Mouse (Mus musculus): ENCODE results near the gene Ccdc127.
A peak's percentile ranks its signal among the peaks of the same experiment; 100 is the strongest.

Ccdc127 gene

DNA sequence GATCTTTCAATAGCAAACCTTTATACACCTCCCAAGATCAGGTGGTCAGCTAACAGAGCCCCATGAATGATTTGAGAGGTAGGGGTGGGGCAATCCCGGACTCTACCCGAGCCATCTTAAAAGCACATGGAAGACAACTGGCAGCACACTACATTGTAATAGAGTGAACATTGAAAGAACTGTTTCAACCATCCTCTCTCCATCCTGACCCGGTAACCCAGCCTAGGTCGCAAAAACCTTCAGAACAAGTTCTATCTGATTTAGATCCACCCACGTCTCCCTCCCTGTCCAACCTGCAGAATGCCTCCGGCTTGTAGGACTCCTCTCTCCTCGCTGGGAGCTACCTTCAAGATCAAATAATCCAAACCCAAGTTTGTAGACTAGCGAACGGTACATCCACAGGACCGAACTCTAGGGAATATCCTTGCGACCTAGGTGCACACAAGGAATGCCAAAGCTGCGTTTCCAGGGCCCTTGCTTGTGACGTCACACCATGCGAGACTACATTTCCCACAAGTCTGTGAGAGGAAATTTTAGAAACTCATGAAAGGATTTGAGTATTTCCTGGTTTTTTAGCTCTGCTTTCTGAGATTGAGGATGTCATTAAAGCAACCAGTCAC is 40.4 kb downstream of the Ccdc127 start, which contains the start of gene Zfp72:
TSS of gene Zfp72 (minus strand) at position 466 of the 620 bp plus-strand sequence.
- DNase-seq (ENCODE audit: low spot score), result peak; percentile 50

DNA sequence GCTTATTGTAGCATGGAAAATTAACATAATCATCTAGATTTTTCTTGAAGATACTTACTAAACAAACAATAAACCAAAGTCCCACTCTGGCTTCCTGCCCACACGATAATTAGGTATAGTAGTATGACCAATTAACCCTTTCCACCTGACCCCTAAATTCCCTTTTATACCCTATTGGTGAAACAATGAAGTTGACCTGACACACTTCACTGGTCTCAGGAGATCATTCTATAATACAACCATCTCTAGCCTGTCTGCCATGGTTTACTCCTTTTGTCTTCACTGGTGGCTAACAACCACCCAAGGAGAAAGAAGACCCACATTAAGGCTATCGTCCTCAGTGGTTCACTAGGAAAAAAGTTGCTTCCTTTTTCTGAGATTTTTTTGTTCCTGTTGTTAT is 41.0 kb downstream of the Ccdc127 start:
- no peak for DNase-seq (ENCODE audit: low spot score)

DNA sequence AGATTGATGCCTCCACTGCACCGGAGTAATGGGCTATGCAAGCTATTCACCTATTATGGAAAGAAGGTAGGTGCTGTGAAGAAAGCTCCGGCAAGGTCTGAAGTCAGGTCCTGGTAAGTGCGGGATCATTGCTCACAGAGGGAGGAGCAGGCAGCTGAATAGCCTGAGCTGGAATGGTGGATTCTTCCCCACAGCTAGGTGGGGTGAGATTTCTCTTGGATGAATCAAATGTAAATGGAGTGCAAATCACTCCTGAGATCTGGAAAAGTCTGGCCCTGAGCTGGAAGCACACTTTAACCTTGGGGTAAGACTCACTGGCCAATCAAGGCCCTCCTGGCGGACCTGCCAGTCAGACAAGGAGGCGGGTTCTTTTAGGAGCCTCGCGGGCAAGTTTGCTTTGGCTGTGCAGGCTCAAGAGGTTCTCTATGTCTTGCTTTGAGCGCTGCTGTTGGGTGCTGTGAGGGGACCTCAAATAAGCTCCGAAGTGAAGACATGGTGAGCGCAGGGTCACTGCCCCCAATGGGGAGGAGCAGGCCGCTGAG is 49.3 kb downstream of the Ccdc127 start, which contains the start of gene Ftl1-ps1:
TSS of gene Ftl1-ps1 (plus strand) at position 397 of the 542 bp plus-strand sequence.
- no peak for DNase-seq (ENCODE audit: low spot score)

Data from testis, postnatal 14 days (tissue).